Mouse (Mus musculus): Measurements from ENCODE around the gene Vps37b.
"Not testable (repeated sequence)": the region's sequence is repeated elsewhere in the genome, so short reads cannot be mapped to it uniquely, and the experiment has no call there.

GRCm38 (mm10) chr5:124052641-124053040 lies 20.6 kb upstream of the Vps37b start:
- not testable (repeated sequence) for TF ChIP-seq CTCF (conservative IDR thresholded peaks at IDR 0.05; ENCODE audit: low read length); NANOG (IDR thresholded peaks at IDR 0.05; ENCODE audit: borderline replicate concordance, low read length); POU5F1 (IDR thresholded peaks at IDR 0.05; ENCODE audit: borderline replicate concordance, low read length)
